Mouse (Mus musculus) forebrain, embryonic 14.5 days (tissue): ENCODE data around the gene Plekhm2. TPM values are rescaled to one million over a fixed set of nuclear protein-coding genes. Genes with fewer than 3 reads are reported as not detected.
A peak's percentile ranks its signal among the peaks of the same experiment; 100 is the strongest.

Experiments used
- ATAC-seq: fragments of 200-750 bp; cut with Nextera tagmentation; 2 replicates; pipeline ENCODE4 v1.8.0; 2017; ENCODE audit warnings: mild to moderate bottlenecking, moderate library complexity
- DNase-seq: peaks from one replicate; pipeline ENCODE4 v3.0.0-alpha.2; 2015; ENCODE audit warnings: low spot score
- H3K27ac ChIP-seq: fragments of 300-500 bp; sonication (generic); 2 replicates; pipeline ENCODE4 v1.5.1; 2014; ENCODE audit warnings: low read depth, mild to moderate bottlenecking, control low read depth, low read length, moderate library complexity
- H3K27me3 ChIP-seq: fragments of 300-500 bp; sonication (generic); replicated peaks from 2 replicates; pipeline ENCODE4 v1.6.1; 2014; ENCODE audit warnings: low read length, control low read depth, mixed read lengths; ENCODE audit not compliant: control insufficient read depth, insufficient read depth
- H3K36me3 ChIP-seq: fragments of 300-500 bp; sonication (generic); 2 replicates; pipeline ENCODE4 v1.6.1; 2014; ENCODE audit warnings: low read length, control low read depth; ENCODE audit not compliant: control insufficient read depth, insufficient read depth
- H3K4me1 ChIP-seq: fragments of 300-500 bp; sonication (generic); 2 replicates; pipeline ENCODE4 v1.6.1; 2014; ENCODE audit warnings: antibody characterized with exemption, low read length, control low read depth; ENCODE audit not compliant: control insufficient read depth, insufficient read depth
- H3K4me2 ChIP-seq: fragments of 300-500 bp; sonication (generic); 2 replicates; pipeline ENCODE4 v1.6.1; 2014; ENCODE audit warnings: mild to moderate bottlenecking, control low read depth, low read length
- H3K4me3 ChIP-seq: fragments of 300-500 bp; sonication (generic); 2 replicates; pipeline ENCODE4 v1.5.1; 2014; ENCODE audit warnings: low read depth, low read length, control low read depth
- H3K9ac ChIP-seq: fragments of 300-500 bp; sonication (generic); 2 replicates; pipeline ENCODE4 v1.6.1; 2014; ENCODE audit warnings: mild to moderate bottlenecking, low read length, control low read depth, moderate library complexity
- H3K9me3 ChIP-seq: fragments of 300-500 bp; sonication (generic); replicated peaks from 2 replicates; pipeline ENCODE4 v1.6.1; 2016; ENCODE audit warnings: low read length, control low read depth, mixed read lengths; ENCODE audit not compliant: control insufficient read depth
- WGBS: fragments of 180-500 bp; shearing (Covaris S2); extraction: QIAGEN DNeasy Blood & Tissue Kit; methylation state at CpG from one replicate; pipeline ENCODE4 v1.1.7; 2014; 5-methylcytosine and 5-hydroxymethylcytosine counted together
- polyA plus RNA-seq: library from polyadenylated mRNA; unstranded; fragments of >200 nt; fragmentation: Nextera tagmentation; extraction: Ambion mirVana; gene quantifications from 2 replicates; pipeline ENCODE4 v1.2.1, GENCODE M21; 2014

Gene Plekhm2
- polyA plus RNA-seq, 1 experiment from 2014 or later = 3.9 TPM

GRCm38 (mm10) chr4:141655908-141656608 is 8.6 kb downstream of the Plekhm2 start:
- no peak for DNase-seq
- Histone ChIP-seq H3K4me2 (no peak overlapping the region), H3K27me3 (no peaks in the 10 kb centered on the region), H3K9ac (no peak overlapping the region), H3K36me3 (peaks cover 45% of the 10 kb centered on the region), H3K4me3 (no peak overlapping the region), H3K27ac (no peak overlapping the region), H3K4me1 (no peaks in the 10 kb centered on the region), H3K9me3 (no peaks in the 10 kb centered on the region)
- no peak for ATAC-seq
- WGBS = 90% methylated on average over 12 of the region's 12 CpGs

GRCm38 (mm10) chr4:141654509-141654908 is 10.2 kb downstream of the Plekhm2 start:
- Histone ChIP-seq H3K4me2 (no peak overlapping the region), H3K4me3 (no peak overlapping the region), H3K36me3 (peaks cover 31% of the 10 kb centered on the region), H3K9ac (no peak overlapping the region), H3K9me3 (no peaks in the 10 kb centered on the region), H3K27ac (no peak overlapping the region), H3K27me3 (no peaks in the 10 kb centered on the region), H3K4me1 (no peaks in the 10 kb centered on the region)
- DNase-seq (no peak), ATAC-seq (no peak)
- WGBS = 91% methylated on average over 6 of the region's 6 CpGs

GRCm38 (mm10) chr4:141653813-141654212 is 10.9 kb downstream of the Plekhm2 start:
- Histone ChIP-seq H3K9ac (no peak overlapping the region), H3K9me3 (no peaks in the 10 kb centered on the region), H3K36me3 (peaks cover 30% of the 10 kb centered on the region), H3K4me2 (no peak overlapping the region), H3K27me3 (no peaks in the 10 kb centered on the region), H3K4me1 (no peaks in the 10 kb centered on the region), H3K27ac (no peak overlapping the region), H3K4me3 (no peak overlapping the region)
- WGBS = 94% methylated on average over 13 of the region's 13 CpGs
- DNase-seq (no peak), ATAC-seq (no peak)

- WGBS = 92% methylated on average over 8 of the region's 8 CpGs
- ATAC-seq (no peak), DNase-seq (no peak)
- Histone ChIP-seq H3K4me3 (no peak overlapping the region), H3K27ac (no peak overlapping the region), H3K27me3 (no peaks in the 10 kb centered on the region), H3K9ac (no peak overlapping the region), H3K9me3 (no peaks in the 10 kb centered on the region), H3K36me3 (peaks cover 27% of the 10 kb centered on the region), H3K4me1 (no peaks in the 10 kb centered on the region), H3K4me2 (no peak overlapping the region)
Measured at GRCm38 (mm10) chr4:141653044-141653443, 11.7 kb downstream of the Plekhm2 start.

GRCm38 (mm10) chr4:141651944-141652343 is 12.8 kb downstream of the Plekhm2 start:
- peaks cover 23% of the 10 kb centered on the region for H3K36me3 ChIP-seq
- no peak for ATAC-seq
- no peak overlapping the region for H3K4me2 ChIP-seq
- no peak for DNase-seq
- H3K27me3 ChIP-seq = no peaks in the 10 kb centered on the region
- 91% methylated on average over 10 of the region's 10 CpGs for WGBS
- no peak overlapping the region for H3K4me3 ChIP-seq
- H3K9me3 ChIP-seq = no peaks in the 10 kb centered on the region
- H3K27ac ChIP-seq = no peak overlapping the region
- H3K9ac ChIP-seq = no peak overlapping the region
- no peaks in the 10 kb centered on the region for H3K4me1 ChIP-seq

GRCm38 (mm10) chr4:141651286-141651685 is 13.4 kb downstream of the Plekhm2 start:
- Histone ChIP-seq H3K9me3 (no peaks in the 10 kb centered on the region), H3K9ac (no peak overlapping the region), H3K27me3 (no peaks in the 10 kb centered on the region), H3K36me3 (peaks cover 21% of the 10 kb centered on the region), H3K4me2 (no peak overlapping the region), H3K27ac (no peak overlapping the region), H3K4me3 (no peak overlapping the region), H3K4me1 (no peaks in the 10 kb centered on the region)
- no peak for ATAC-seq
- WGBS = 89% methylated on average over 6 of the region's 6 CpGs
- no peak for DNase-seq

- WGBS = 49% methylated on average over 6 of the region's 6 CpGs
- Histone ChIP-seq H3K4me3 (no peak overlapping the region), H3K4me2 (no peak overlapping the region), H3K9ac (no peak overlapping the region), H3K36me3 (peaks cover 19% of the 10 kb centered on the region), H3K4me1 (no peaks in the 10 kb centered on the region), H3K9me3 (no peaks in the 10 kb centered on the region), H3K27me3 (no peaks in the 10 kb centered on the region), H3K27ac (no peak overlapping the region)
- peak; percentile 71 for DNase-seq
- ATAC-seq = peak; percentile 20
Measured at GRCm38 (mm10) chr4:141649244-141649643, 15.5 kb downstream of the Plekhm2 start.

GRCm38 (mm10) chr4:141648262-141648661 is 16.4 kb downstream of the Plekhm2 start:
- Histone ChIP-seq H3K4me1 (0 out of 2 replicates have a peak, but pooled peaks cover 6% of the 10 kb centered on the region), H3K36me3 (peaks cover 12% of the 10 kb centered on the region), H3K9ac (no peak overlapping the region), H3K4me3 (no peak overlapping the region), H3K27me3 (no peaks in the 10 kb centered on the region), H3K27ac (no peak overlapping the region), H3K9me3 (no peaks in the 10 kb centered on the region), H3K4me2 (no peak overlapping the region)
- ATAC-seq (no peak), DNase-seq (no peak)
- 94% methylated on average over 5 of the region's 5 CpGs for WGBS

GRCm38 (mm10) chr4:141647187-141647586 is 17.5 kb downstream of the Plekhm2 start:
- Histone ChIP-seq H3K36me3 (peaks cover 8% of the 10 kb centered on the region), H3K4me2 (no peak overlapping the region), H3K27ac (no peak overlapping the region), H3K4me1 (0 out of 2 replicates have a peak, but pooled peaks cover 6% of the 10 kb centered on the region), H3K9ac (no peak overlapping the region), H3K27me3 (no peaks in the 10 kb centered on the region), H3K9me3 (no peaks in the 10 kb centered on the region), H3K4me3 (no peak overlapping the region)
- 94% methylated on average over 3 of the region's 3 CpGs for WGBS
- DNase-seq (no peak), ATAC-seq (no peak)
